Mouse (Mus musculus) G1E (cell line): ENCODE data around the gene Ebf1. TPM values are rescaled to one million over a fixed set of nuclear protein-coding genes. Genes with fewer than 3 reads are reported as not detected.

ENCODE experiments used
- ATAC-seq: 2 replicates; pipeline ENCODE4 v1.8.0; 2016; ENCODE audit warnings: mild to moderate bottlenecking; ENCODE audit not compliant: insufficient number of reproducible peaks, poor library complexity, low FRiP score, severe bottlenecking; ENCODE audit errors: extremely low read depth
- DNase-seq: peaks from one replicate; pipeline ENCODE4 v3.0.0; 2012; ENCODE audit warnings: low spot score
- H3K27me3 ChIP-seq: 2 replicates; pipeline ENCODE4 v1.6.1; 2012; ENCODE audit warnings: mild to moderate bottlenecking, low read length, inconsistent platforms; ENCODE audit not compliant: insufficient read depth
- H3K36me3 ChIP-seq: replicated peaks from 2 replicates; pipeline ENCODE3; 2012; ENCODE audit warnings: mild to moderate bottlenecking, inconsistent platforms
- H3K4me1 ChIP-seq: 2 replicates; pipeline ENCODE4 v1.6.1; 2012; ENCODE audit warnings: low read depth, low read length, inconsistent platforms, mixed read lengths; ENCODE audit not compliant: insufficient read depth
- H3K4me3 ChIP-seq: 2 replicates; pipeline ENCODE4 v1.5.1; 2012; ENCODE audit warnings: low read depth, mild to moderate bottlenecking, inconsistent platforms, low read length, moderate library complexity, mixed read lengths
- H3K9me3 ChIP-seq: replicated peaks from 2 replicates; pipeline ENCODE4 v1.6.1; 2012; ENCODE audit warnings: inconsistent platforms
- CTCF ChIP-seq: IDR thresholded peaks from 2 replicates; pipeline ENCODE4 v1.5.1; 2012; ENCODE audit warnings: low read depth, low read length, inconsistent platforms, mixed read lengths
- GATA1 ChIP-seq: IDR thresholded peaks from 2 replicates; pipeline ENCODE4 v1.6.1; 2012; ENCODE audit warnings: borderline replicate concordance, low read length, inconsistent platforms, mixed read lengths
- GATA2 ChIP-seq: IDR thresholded peaks from 2 replicates; pipeline ENCODE4 v1.6.1; 2012; ENCODE audit warnings: low read depth, low read length, inconsistent platforms, borderline replicate concordance
- POLR2AphosphoS5 ChIP-seq: IDR thresholded peaks from 2 replicates; pipeline ENCODE4 v1.6.1; 2012; ENCODE audit warnings: low read depth, low read length, inconsistent platforms; ENCODE audit not compliant: insufficient replicate concordance
- TAL1 ChIP-seq: conservative IDR thresholded peaks from 2 replicates; pipeline ENCODE4 v1.6.1; 2012; ENCODE audit warnings: low read depth, low read length, inconsistent platforms, mixed read lengths
- polyA plus RNA-seq: library from polyadenylated mRNA; stranded (reverse); fragments of >175 nt; gene quantifications from 2 replicates; pipeline ENCODE4 v1.2.3, GENCODE M21; 2012
- total RNA-seq, 2 experiments: library from RNA; stranded (forward) in 1 of 2; stranded (reverse) in 1 of 2; fragments of 200-1000 nt in 1 of 2; fragments of >200 nt in 1 of 2; fragmentation: Nextera tagmentation in 1 of 2; gene quantifications; 2 replicates each; pipeline ENCODE4 v1.2.3; 2014 to 2017

Gene Ebf1
- total and polyA plus RNA-seq, 3 experiments, result 0.05 TPM; not detected in 2

GRCm38 (mm10) chr11:44634552-44635193 is 17.6 kb downstream of the Ebf1 start:
- H3K27me3 ChIP-seq, result peaks cover 6% of the 10 kb centered on the region
- no peaks in the 10 kb centered on the region for H3K4me1 ChIP-seq
- ATAC-seq, result no peak
- no peak overlapping the region for H3K4me3 ChIP-seq
- H3K36me3 ChIP-seq, result no peaks in the 10 kb centered on the region
- no peak for TF ChIP-seq GATA2
- TF ChIP-seq GATA1, result no peak
- no peak for DNase-seq
- H3K9me3 ChIP-seq, result no peaks in the 10 kb centered on the region

GRCm38 (mm10) chr11:44636241-44636640 is 19.1 kb downstream of the Ebf1 start:
- Histone ChIP-seq H3K27me3 (peaks cover 6% of the 10 kb centered on the region), H3K9me3 (no peaks in the 10 kb centered on the region), H3K4me1 (no peaks in the 10 kb centered on the region), H3K4me3 (no peak overlapping the region), H3K36me3 (no peaks in the 10 kb centered on the region)
- DNase-seq, result no peak
- no peak for ATAC-seq
- TF ChIP-seq GATA2, result no peak
- no peak for TF ChIP-seq POLR2AphosphoS5
- no peak for TF ChIP-seq TAL1
- no peak for TF ChIP-seq GATA1
- no peak for TF ChIP-seq CTCF

GRCm38 (mm10) chr11:44638193-44638754 is 21.2 kb downstream of the Ebf1 start:
- ATAC-seq (no peak), DNase-seq (no peak)
- no peaks in the 10 kb centered on the region for H3K9me3 ChIP-seq
- no peak overlapping the region for H3K4me3 ChIP-seq
- TF ChIP-seq TAL1 (no peak), POLR2AphosphoS5 (no peak)
- H3K27me3 ChIP-seq, result no peaks in the 10 kb centered on the region
- no peaks in the 10 kb centered on the region for H3K36me3 ChIP-seq
- H3K4me1 ChIP-seq, result no peaks in the 10 kb centered on the region

GRCm38 (mm10) chr11:44641496-44641895 is 24.4 kb downstream of the Ebf1 start:
- no peaks in the 10 kb centered on the region for H3K9me3 ChIP-seq
- no peaks in the 10 kb centered on the region for H3K4me1 ChIP-seq
- no peak overlapping the region for H3K4me3 ChIP-seq
- no peak for DNase-seq
- no peak for TF ChIP-seq POLR2AphosphoS5
- TF ChIP-seq TAL1, result no peak
- no peak for TF ChIP-seq CTCF
- no peak for TF ChIP-seq GATA2
- no peak for TF ChIP-seq GATA1
- H3K36me3 ChIP-seq, result no peaks in the 10 kb centered on the region
- H3K27me3 ChIP-seq, result peaks cover 2% of the 10 kb centered on the region; the same call in 1 of the 2 replicates
- no peak for ATAC-seq

GRCm38 (mm10) chr11:44654340-44655019 is 37.4 kb downstream of the Ebf1 start:
- Histone ChIP-seq H3K9me3 (no peaks in the 10 kb centered on the region), H3K27me3 (peaks cover 3% of the 10 kb centered on the region), H3K36me3 (no peaks in the 10 kb centered on the region), H3K4me3 (no peak overlapping the region), H3K4me1 (no peaks in the 10 kb centered on the region)
- no peak for ATAC-seq
- TF ChIP-seq POLR2AphosphoS5 (no peak), TAL1 (no peak), GATA1 (no peak), CTCF (no peak)
- no peak for DNase-seq

- TF ChIP-seq GATA1, result no peak
- TF ChIP-seq CTCF, result no peak
- TF ChIP-seq TAL1, result no peak
- TF ChIP-seq POLR2AphosphoS5, result no peak
- TF ChIP-seq GATA2, result no peak
- Histone ChIP-seq H3K4me3 (no peak overlapping the region), H3K9me3 (no peaks in the 10 kb centered on the region), H3K36me3 (no peaks in the 10 kb centered on the region), H3K4me1 (no peaks in the 10 kb centered on the region), H3K27me3 (peaks cover 3% of the 10 kb centered on the region)
- no peak for ATAC-seq
- no peak for DNase-seq
These were observed 38.4 kb downstream of the Ebf1 start for GRCm38 (mm10) chr11:44655468-44655867.
